Mouse (Mus musculus) spleen, adult 12 weeks (tissue): ENCODE data around the gene Tmem30a.

ENCODE experiments used
- DNase-seq: peaks from one replicate; pipeline ENCODE4 v3.0.0; 2022; ENCODE audit warnings: low spot score

The Tmem30a gene

GRCm38 (mm10) chr9:79795076-79795475, 1.8 kb upstream of the Tmem30a start:
- no peak for DNase-seq

GRCm38 (mm10) chr9:79785794-79786085, 7.6 kb downstream of the Tmem30a start:
- DNase-seq: no peak

GRCm38 (mm10) chr9:79784934-79785793, 8.1 kb downstream of the Tmem30a start:
- DNase-seq: no peak

- DNase-seq: no peak
Measured at GRCm38 (mm10) chr9:79784439-79784838, 8.9 kb downstream of the Tmem30a start.

GRCm38 (mm10) chr9:79779354-79779753, 14.0 kb downstream of the Tmem30a start:
- DNase-seq: no peak

GRCm38 (mm10) chr9:79766991-79767545, 26.2 kb downstream of the Tmem30a start:
- DNase-seq: no peak

GRCm38 (mm10) chr9:79765329-79765728, 28.0 kb downstream of the Tmem30a start:
- no peak for DNase-seq

GRCm38 (mm10) chr9:79762519-79762918, 30.8 kb downstream of the Tmem30a start:
- no peak for DNase-seq

GRCm38 (mm10) chr9:79760076-79760475, 33.2 kb downstream of the Tmem30a start:
- DNase-seq: no peak

GRCm38 (mm10) chr9:79759385-79760005, 33.8 kb downstream of the Tmem30a start, which contains the start of gene Cox7a2:
Gene Cox7a2, minus strand, starts transcription at chr9:79759878.
- DNase-seq: peak; percentile 84

GRCm38 (mm10) chr9:79755311-79755710, 38.0 kb downstream of the Tmem30a start:
- DNase-seq: no peak

GRCm38 (mm10) chr9:79751846-79752245, 41.5 kb downstream of the Tmem30a start:
- no peak for DNase-seq

GRCm38 (mm10) chr9:79750709-79751108, 42.6 kb downstream of the Tmem30a start:
- no peak for DNase-seq

- DNase-seq: no peak
Measured at GRCm38 (mm10) chr9:79745036-79745435, 48.3 kb downstream of the Tmem30a start.

- no peak for DNase-seq
Measured at GRCm38 (mm10) chr9:79735608-79736007, 57.7 kb downstream of the Tmem30a start.

- no peak for DNase-seq
Measured at GRCm38 (mm10) chr9:79730301-79730700, 63.0 kb downstream of the Tmem30a start.

GRCm38 (mm10) chr9:79723090-79723489, 70.2 kb downstream of the Tmem30a start:
- DNase-seq: no peak

- DNase-seq: no peak
Measured at GRCm38 (mm10) chr9:79721056-79721455, 72.3 kb downstream of the Tmem30a start.

GRCm38 (mm10) chr9:79720143-79720542, 73.2 kb downstream of the Tmem30a start:
- DNase-seq: no peak

GRCm38 (mm10) chr9:79719451-79719850, 73.9 kb downstream of the Tmem30a start:
- no peak for DNase-seq
